Mouse (Mus musculus): ENCODE measurements around the gene Ugt1a9. TPM values are rescaled to one million over a fixed set of nuclear protein-coding genes. Genes with fewer than 3 reads are reported as not detected.
"Not testable (repeated sequence)": the region's sequence is repeated elsewhere in the genome, so short reads cannot be mapped to it uniquely, and the experiment has no call there.

Ugt1a9 gene
- not detected in 2 replicates for polyA plus RNA-seq (2012; rRNA removed)

GRCm38 (mm10) chr1:88070495-88070894 is at the start of gene Ugt1a9:
Ugt1a9 (plus strand) TSS chr1:88070800.
- Histone ChIP-seq H3K27ac (ENCODE audit: insufficient read depth, low read length) (no peak within 1 kb of the TSS), H3K4me1 (ENCODE audit: control insufficient read depth, insufficient read depth, low read length) (no peaks in the 10 kb centered on the region), H3K4me3 (ENCODE audit: insufficient read depth, low read length) (no peak within 1 kb of the TSS)
- TF ChIP-seq POLR2A (IDR thresholded peaks at IDR 0.05; ENCODE audit: extremely low read depth, insufficient read depth, low read length) (no peak), CTCF (IDR thresholded peaks at IDR 0.05; ENCODE audit: extremely low read depth, insufficient read depth, low read length) (no peak)

GRCm38 (mm10) chr1:88025244-88025643 is 45.4 kb upstream of the Ugt1a9 start:
- H3K27ac ChIP-seq (ENCODE audit: insufficient read depth, low read length); H3K4me3 ChIP-seq (ENCODE audit: insufficient read depth, low read length); H3K4me1 ChIP-seq (ENCODE audit: control insufficient read depth, insufficient read depth, low read length): not testable (repeated sequence)

- not testable (repeated sequence) for H3K27ac ChIP-seq (ENCODE audit: insufficient read depth, low read length); H3K4me1 ChIP-seq (ENCODE audit: control insufficient read depth, insufficient read depth, low read length); H3K4me3 ChIP-seq (ENCODE audit: insufficient read depth, low read length)
Observed at GRCm38 (mm10) chr1:88043044-88043443, 27.6 kb upstream of the Ugt1a9 start.

- not testable (repeated sequence) for H3K4me1 ChIP-seq (ENCODE audit: control insufficient read depth, insufficient read depth, low read length); H3K4me3 ChIP-seq (ENCODE audit: insufficient read depth, low read length); H3K27ac ChIP-seq (ENCODE audit: insufficient read depth, low read length)
Observed at GRCm38 (mm10) chr1:88044832-88045437, 25.7 kb upstream of the Ugt1a9 start.

GRCm38 (mm10) chr1:88047408-88047807 is 23.2 kb upstream of the Ugt1a9 start:
- not testable (repeated sequence) for H3K27ac ChIP-seq (ENCODE audit: insufficient read depth, low read length); H3K4me3 ChIP-seq (ENCODE audit: insufficient read depth, low read length)

GRCm38 (mm10) chr1:88055088-88055487 is 15.5 kb upstream of the Ugt1a9 start, which contains the start of gene Ugt1a10:
Ugt1a10 (plus strand) TSS chr1:88055388.
- Histone ChIP-seq H3K27ac (ENCODE audit: insufficient read depth, low read length) (no peak within 1 kb of the TSS), H3K4me1 (ENCODE audit: control insufficient read depth, insufficient read depth, low read length) (no peaks in the 10 kb centered on the region), H3K4me3 (ENCODE audit: insufficient read depth, low read length) (no peak within 1 kb of the TSS)
- TF ChIP-seq POLR2A (IDR thresholded peaks at IDR 0.05; ENCODE audit: extremely low read depth, insufficient read depth, low read length) (no peak), CTCF (IDR thresholded peaks at IDR 0.05; ENCODE audit: extremely low read depth, insufficient read depth, low read length) (no peak)

More at GRCm38 (mm10) chr1:88047408-88047807, 23.2 kb upstream of the Ugt1a9 start:
- H3K4me1 ChIP-seq (ENCODE audit: control insufficient read depth, insufficient read depth, low read length) = not testable (repeated sequence)

GRCm38 (mm10) chr1:88066472-88067102 is 4.0 kb upstream of the Ugt1a9 start:
- H3K4me3 ChIP-seq (ENCODE audit: insufficient read depth, low read length); H3K4me1 ChIP-seq (ENCODE audit: control insufficient read depth, insufficient read depth, low read length); H3K27ac ChIP-seq (ENCODE audit: insufficient read depth, low read length): not testable (repeated sequence)

GRCm38 (mm10) chr1:88070902-88071301 is 302 bp downstream of the Ugt1a9 start:
- no peak overlapping the region for H3K27ac ChIP-seq (ENCODE audit: insufficient read depth, low read length)
- no peak for TF ChIP-seq POLR2A (IDR thresholded peaks at IDR 0.05; ENCODE audit: extremely low read depth, insufficient read depth, low read length)
- H3K4me1 ChIP-seq (ENCODE audit: control insufficient read depth, insufficient read depth, low read length) = no peaks in the 10 kb centered on the region
- no peak overlapping the region for H3K4me3 ChIP-seq (ENCODE audit: insufficient read depth, low read length)

GRCm38 (mm10) chr1:88074471-88074870 is 3.9 kb downstream of the Ugt1a9 start:
- Histone ChIP-seq H3K4me1 (ENCODE audit: control insufficient read depth, insufficient read depth, low read length) (no peaks in the 10 kb centered on the region), H3K27ac (ENCODE audit: insufficient read depth, low read length) (no peak overlapping the region), H3K4me3 (ENCODE audit: insufficient read depth, low read length) (no peak overlapping the region)
- no peak for TF ChIP-seq CTCF (IDR thresholded peaks at IDR 0.05; ENCODE audit: extremely low read depth, insufficient read depth, low read length)

GRCm38 (mm10) chr1:88077128-88077527 is 6.5 kb downstream of the Ugt1a9 start:
- Histone ChIP-seq H3K27ac (ENCODE audit: insufficient read depth, low read length) (no peak overlapping the region), H3K4me3 (ENCODE audit: insufficient read depth, low read length) (no peak overlapping the region), H3K4me1 (ENCODE audit: control insufficient read depth, insufficient read depth, low read length) (no peaks in the 10 kb centered on the region)
- TF ChIP-seq CTCF (IDR thresholded peaks at IDR 0.05; ENCODE audit: extremely low read depth, insufficient read depth, low read length) (no peak), POLR2A (IDR thresholded peaks at IDR 0.05; ENCODE audit: extremely low read depth, insufficient read depth, low read length) (no peak)

- no peak overlapping the region for H3K4me3 ChIP-seq (ENCODE audit: insufficient read depth, low read length)
- no peaks in the 10 kb centered on the region for H3K4me1 ChIP-seq (ENCODE audit: control insufficient read depth, insufficient read depth, low read length)
- H3K27ac ChIP-seq (ENCODE audit: insufficient read depth, low read length) = no peak overlapping the region
- TF ChIP-seq CTCF (IDR thresholded peaks at IDR 0.05; ENCODE audit: extremely low read depth, insufficient read depth, low read length) (no peak), POLR2A (IDR thresholded peaks at IDR 0.05; ENCODE audit: extremely low read depth, insufficient read depth, low read length) (no peak)
Observed at GRCm38 (mm10) chr1:88081670-88082069, 11.1 kb downstream of the Ugt1a9 start.

Data from cortical plate, adult 2 months (tissue).